Mouse (Mus musculus): ENCODE results near the gene Psg26. TPM values are rescaled to one million over a fixed set of nuclear protein-coding genes. Genes with fewer than 3 reads are reported as not detected.
"Not testable (repeated sequence)": the region's sequence is repeated elsewhere in the genome, so short reads cannot be mapped to it uniquely, and the experiment has no call there.

Psg26 gene
- not detected in 2 replicates for total RNA-seq (2015; ENCODE audit: low replicate concordance)
- 0.17 TPM in 1 of 2 replicates, not detected in the other for total RNA-seq (2017; ENCODE audit: low replicate concordance)

DNA sequence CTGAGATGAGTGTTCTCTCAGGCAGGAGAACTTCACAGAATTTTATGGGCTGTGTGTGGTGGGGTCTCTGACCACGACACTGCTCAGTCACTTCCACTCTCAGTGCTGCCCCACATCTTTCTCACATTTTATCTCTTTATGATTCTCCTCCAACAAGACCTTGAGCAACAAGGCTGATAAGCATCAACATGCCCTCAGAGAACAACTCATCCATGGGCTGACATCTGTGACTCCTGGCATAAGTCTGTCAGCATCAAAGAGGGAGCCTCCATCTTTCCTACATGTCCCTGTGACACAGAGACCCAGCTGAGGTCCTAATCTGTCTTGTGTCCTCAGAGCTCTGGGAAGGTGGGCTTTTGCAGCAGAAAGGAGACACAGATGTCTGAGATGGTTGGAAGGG, at the start of gene Psg26:
Gene Psg26 (minus strand): TSS at position 101 of the 400 bp plus-strand sequence.
- no peak for ATAC-seq (replicated peaks; ENCODE audit: low FRiP score, poor library complexity, severe bottlenecking)

- no peak for ATAC-seq (replicated peaks; ENCODE audit: low FRiP score, poor library complexity, severe bottlenecking)
These were observed 49.4 kb upstream of the Psg26 start for GRCm38 (mm10) chr7:18533420-18533819.

DNA sequence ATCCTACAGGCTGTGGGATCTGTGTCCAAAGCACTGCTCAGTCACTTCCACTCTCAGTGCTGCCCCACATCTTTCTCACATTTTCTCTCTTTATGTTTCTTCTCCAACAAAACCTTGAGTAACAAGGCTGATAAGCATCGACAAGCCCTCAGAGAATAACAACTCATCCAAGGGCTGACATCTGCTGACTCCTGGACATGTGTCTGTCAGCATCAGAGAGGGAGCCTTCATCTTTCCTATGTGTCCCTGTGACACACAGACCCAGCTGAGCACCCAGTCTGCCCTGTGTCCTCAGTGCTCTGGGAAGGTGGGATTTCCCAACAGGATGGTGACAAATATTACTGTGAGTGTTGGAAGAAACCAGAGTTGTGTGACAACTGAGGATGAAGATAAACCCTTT, 48.2 kb upstream of the Psg26 start, which contains the start of gene Psg25:
Gene Psg25 (minus strand): TSS at position 101 of the 400 bp plus-strand sequence.
- ATAC-seq (replicated peaks; ENCODE audit: low FRiP score, poor library complexity, severe bottlenecking) = no peak

DNA sequence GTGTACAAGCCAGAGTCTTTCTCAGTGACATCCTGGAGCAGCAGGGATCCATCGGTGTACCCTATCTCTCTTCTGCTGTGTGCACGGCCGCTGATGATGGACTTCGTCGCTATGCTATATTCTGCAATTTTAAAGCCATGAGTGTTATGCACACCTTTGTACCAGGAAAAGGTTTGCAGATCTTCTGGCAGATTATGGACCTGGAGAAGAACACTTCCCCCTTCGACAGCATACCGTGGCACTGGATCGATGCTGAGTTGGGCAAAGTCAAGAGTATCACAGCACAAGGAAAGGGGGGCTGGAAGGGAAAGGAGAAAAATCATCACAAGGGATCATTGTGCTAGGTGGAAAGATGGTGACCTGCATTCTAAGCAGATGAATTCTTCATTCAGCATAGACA, 40.7 kb upstream of the Psg26 start:
- no peak for ATAC-seq (replicated peaks; ENCODE audit: low FRiP score, poor library complexity, severe bottlenecking)

GRCm38 (mm10) chr7:18512848-18513247, 28.9 kb upstream of the Psg26 start:
- not testable (repeated sequence) for ATAC-seq (replicated peaks; ENCODE audit: low FRiP score, poor library complexity, severe bottlenecking)

DNA sequence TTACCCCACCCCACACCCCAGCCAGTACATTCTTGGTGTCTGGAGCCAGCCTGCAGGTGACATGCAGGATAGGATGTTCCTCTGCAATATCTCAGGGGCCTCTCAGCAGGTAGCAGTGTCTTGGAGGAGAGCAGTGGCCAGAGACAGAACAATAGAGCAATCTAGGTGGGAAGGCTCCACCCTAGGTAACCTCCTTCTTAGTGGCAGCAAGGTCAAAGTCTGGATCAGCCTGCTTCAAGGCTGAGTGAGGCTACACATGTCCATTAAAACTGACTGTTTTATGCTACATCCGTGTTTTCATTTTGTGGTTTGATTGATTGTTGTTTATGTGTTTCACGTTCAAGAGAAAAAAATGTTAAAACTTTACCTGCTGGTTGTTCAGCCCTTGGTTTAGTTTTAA, 28.4 kb upstream of the Psg26 start:
- not testable (repeated sequence) for ATAC-seq (replicated peaks; ENCODE audit: low FRiP score, poor library complexity, severe bottlenecking)

GRCm38 (mm10) chr7:18511479-18511878, 27.5 kb upstream of the Psg26 start:
- ATAC-seq (replicated peaks; ENCODE audit: low FRiP score, poor library complexity, severe bottlenecking) = no peak

DNA sequence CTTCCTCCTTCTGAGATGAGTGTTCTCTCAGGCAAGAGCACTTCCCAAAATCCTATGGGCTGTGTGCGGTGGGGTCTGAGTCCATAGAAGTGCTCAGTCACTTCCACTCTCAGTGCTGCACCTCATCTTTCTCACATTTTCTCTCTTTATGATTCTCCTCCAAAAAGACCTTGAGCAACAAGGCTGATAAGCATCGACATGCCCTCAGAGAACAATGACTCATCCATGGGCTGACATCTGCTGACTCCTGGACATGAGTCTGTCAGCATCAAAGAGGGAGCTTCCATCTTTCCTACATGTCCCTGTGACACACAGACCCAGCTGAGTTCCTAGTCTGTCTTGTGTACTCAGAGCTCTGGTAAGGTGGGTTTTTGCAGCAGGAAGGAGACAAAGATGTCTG, 52.0 kb downstream of the Psg26 start, which contains the start of gene Psg28:
Gene Psg28 (minus strand): TSS at position 101 of the 400 bp plus-strand sequence.
- not testable (repeated sequence) for ATAC-seq (replicated peaks; ENCODE audit: low FRiP score, poor library complexity, severe bottlenecking)

Other genes with a start within 250 kb of the Psg26 start
- gene Mill1, start 238.8 kb downstream of the Psg26 start, total RNA-seq (2015; ENCODE audit: low replicate concordance) = not detected in 2 replicates
- not detected in 2 replicates for gene Mill1, start 238.8 kb downstream of the Psg26 start, total RNA-seq (2017; ENCODE audit: low replicate concordance)
- not detected in 2 replicates for gene Psg18, start 129.2 kb downstream of the Psg26 start, total RNA-seq (2015; ENCODE audit: low replicate concordance)
- gene Psg18, start 129.2 kb downstream of the Psg26 start, total RNA-seq (2017; ENCODE audit: low replicate concordance) = not detected in 2 replicates
- gene Psg28, start 52.1 kb downstream of the Psg26 start, total RNA-seq (2015; ENCODE audit: low replicate concordance) = not detected in 2 replicates
- 0.85 TPM in 1 of 2 replicates, not detected in the other for gene Psg28, start 52.1 kb downstream of the Psg26 start, total RNA-seq (2017; ENCODE audit: low replicate concordance)
- not detected in 2 replicates for gene Psg25, start 48.1 kb upstream of the Psg26 start, total RNA-seq (2015; ENCODE audit: low replicate concordance)
- gene Psg25, start 48.1 kb upstream of the Psg26 start, total RNA-seq (2017; ENCODE audit: low replicate concordance) = 0.14 TPM in 1 of 2 replicates, not detected in the other
- gene Psg27, start 83.1 kb upstream of the Psg26 start, total RNA-seq (2015; ENCODE audit: low replicate concordance) = not detected in 2 replicates
- gene Psg27, start 83.1 kb upstream of the Psg26 start, total RNA-seq (2017; ENCODE audit: low replicate concordance) = not detected in 2 replicates
- not detected in 2 replicates for gene Psg23, start 132.3 kb upstream of the Psg26 start, total RNA-seq (2015; ENCODE audit: low replicate concordance)
- not detected in 2 replicates for gene Psg23, start 132.3 kb upstream of the Psg26 start, total RNA-seq (2017; ENCODE audit: low replicate concordance)
- not detected in 2 replicates for gene Psg21, start 172.5 kb upstream of the Psg26 start, total RNA-seq (2015; ENCODE audit: low replicate concordance)
- not detected in 2 replicates for gene Psg21, start 172.5 kb upstream of the Psg26 start, total RNA-seq (2017; ENCODE audit: low replicate concordance)
- gene Psg20, start 202.0 kb upstream of the Psg26 start, total RNA-seq (2015; ENCODE audit: low replicate concordance) = not detected in 2 replicates
- gene Psg20, start 202.0 kb upstream of the Psg26 start, total RNA-seq (2017; ENCODE audit: low replicate concordance) = not detected in 2 replicates
- not detected in 2 replicates for gene Psg22, start 233.9 kb upstream of the Psg26 start, total RNA-seq (2015; ENCODE audit: low replicate concordance)
- gene Psg22, start 233.9 kb upstream of the Psg26 start, total RNA-seq (2017; ENCODE audit: low replicate concordance) = not detected in 2 replicates

Data from erythroblast, adult 5-6 weeks (primary cell).